ENCODE assay signal across 8 mouse cellular contexts in genomic region chr15:102470605-102471294, GRCm38 (mm10). TPM values are rescaled to one million over a fixed set of nuclear protein-coding genes. Genes with fewer than 3 reads are reported as not detected.
DNase-seq lines count a peak whose midpoint lies in the region; ATAC-seq lines count a peak whose summit lies in the region.

No protein-coding gene starts in this region.

- peak overlapping the region; percentile 86 for H3K4me3 ChIP-seq in embryonic facial prominence, embryonic 13.5 days
- H3K4me3 ChIP-seq in limb, embryonic 13.5 days: peak overlapping the region; percentile 82
- peak overlapping the region; percentile 76 for H3K4me3 ChIP-seq in midbrain, embryonic 14.5 days (replicated peaks; ENCODE audit: low read depth, low read length)

- WGBS in embryonic facial prominence, embryonic 13.5 days: under 1% methylated on average over 46 of the region's 67 CpGs
- under 1% methylated on average over 37 of the region's 67 CpGs for WGBS in limb, embryonic 13.5 days
- under 1% methylated on average over 47 of the region's 67 CpGs for WGBS in midbrain, embryonic 14.5 days

- H3K9ac ChIP-seq in embryonic facial prominence, embryonic 13.5 days: peak overlapping the region; percentile 98
- H3K9ac ChIP-seq in limb, embryonic 13.5 days: peak overlapping the region; percentile 96
- peak overlapping the region; percentile 89 for H3K9ac ChIP-seq in midbrain, embryonic 14.5 days (replicated peaks; ENCODE audit: low read length)

- H3K27ac ChIP-seq in embryonic facial prominence, embryonic 13.5 days: peak overlapping the region; percentile 99
- peak overlapping the region; percentile 98 for H3K27ac ChIP-seq in limb, embryonic 13.5 days
- H3K27ac ChIP-seq in midbrain, embryonic 14.5 days (replicated peaks; ENCODE audit: low read depth, low read length): peak overlapping the region; percentile 95

- ATAC-seq in embryonic facial prominence, embryonic 13.5 days (ENCODE audit: insufficient number of reproducible peaks, insufficient read depth, low FRiP score, low TSS enrichment, low read depth): peak; percentile 53; the same call in 1 of the 2 replicates
- peak; percentile 60 for ATAC-seq in limb, embryonic 13.5 days (ENCODE audit: low FRiP score, low read depth)
- ATAC-seq in midbrain, embryonic 14.5 days (ENCODE audit: low FRiP score, low TSS enrichment): peak; percentile 77

- H3K4me2 ChIP-seq in embryonic facial prominence, embryonic 13.5 days: peak overlapping the region; percentile 73
- peak overlapping the region; percentile 63 for H3K4me2 ChIP-seq in limb, embryonic 13.5 days (replicated peaks)
- H3K4me2 ChIP-seq in midbrain, embryonic 14.5 days (ENCODE audit: low read length): peak overlapping the region; percentile 75

- DNase-seq in 3134 (ENCODE audit: extremely low read depth, insufficient read length, low spot score): peak; percentile 85
- peak; percentile 81 to 89 for DNase-seq in adrenal gland, postnatal 36 days
- DNase-seq in heart, adult 8-10 months (ENCODE audit: low spot score): peak; percentile 67
- DNase-seq in kidney, adult 9 months: peak; percentile 82
- peak; percentile 92 for DNase-seq in midbrain, embryonic 14.5 days
- peak; percentile 63 for DNase-seq in spleen, adult 12 weeks (ENCODE audit: low spot score)

- peaks cover 12% of the 10 kb centered on the region for H3K4me1 ChIP-seq in embryonic facial prominence, embryonic 13.5 days
- H3K4me1 ChIP-seq in limb, embryonic 13.5 days: peaks cover 17% of the 10 kb centered on the region
- H3K4me1 ChIP-seq in midbrain, embryonic 14.5 days (ENCODE audit: control insufficient read depth, insufficient read depth, low read length): peaks cover 10% of the 10 kb centered on the region; the same call in 1 of the 2 replicates

- no peaks in the 10 kb centered on the region for H3K27me3 ChIP-seq in embryonic facial prominence, embryonic 13.5 days
- H3K27me3 ChIP-seq in limb, embryonic 13.5 days: no peaks in the 10 kb centered on the region
- no peaks in the 10 kb centered on the region for H3K27me3 ChIP-seq in midbrain, embryonic 14.5 days (ENCODE audit: control insufficient read depth, insufficient read depth, low read length)

- H3K9me3 ChIP-seq in embryonic facial prominence, embryonic 13.5 days: no peaks in the 10 kb centered on the region
- H3K9me3 ChIP-seq in limb, embryonic 13.5 days: no peaks in the 10 kb centered on the region
- H3K9me3 ChIP-seq in midbrain, embryonic 14.5 days (ENCODE audit: control insufficient read depth, low read length): no peaks in the 10 kb centered on the region

- H3K36me3 ChIP-seq in embryonic facial prominence, embryonic 13.5 days: peaks cover 24% of the 10 kb centered on the region
- peaks cover 23% of the 10 kb centered on the region for H3K36me3 ChIP-seq in limb, embryonic 13.5 days
- H3K36me3 ChIP-seq in midbrain, embryonic 14.5 days (ENCODE audit: control insufficient read depth, insufficient read depth, low read length): peaks cover 26% of the 10 kb centered on the region

RNA-seq across cellular contexts. Expression of gene Pcbp2, which starts 0.4 kb away (rescaled TPM):
- total RNA-seq in adrenal gland, postnatal 36 days (2021): 100 to 1,000 TPM; 724 to 759 TPM
- 262 and 269 TPM in 2 replicates for polyA plus RNA-seq in embryonic facial prominence, embryonic 13.5 days (2015; fragmentation: Nextera tagmentation; extraction: Ambion mirVana)
- 100 to 1,000 TPM; 452 to 509 (median 465) TPM for total RNA-seq in heart, adult 8-10 months (2022)
- 262 and 273 TPM in 2 replicates for polyA plus RNA-seq in limb, embryonic 13.5 days (2015; fragmentation: Nextera tagmentation; extraction: Ambion mirVana)
- 187 TPM in 2 replicates for polyA plus RNA-seq in midbrain, embryonic 14.5 days (2014; fragmentation: Nextera tagmentation; extraction: Ambion mirVana)

RNA-seq across cellular contexts. Expression of gene Prr13, which starts 11.9 kb away (rescaled TPM):
- total RNA-seq in adrenal gland, postnatal 36 days (2021): 100 to 1,000 TPM; 112 to 116 TPM
- 74.8 and 79.2 TPM in 2 replicates for polyA plus RNA-seq in embryonic facial prominence, embryonic 13.5 days (2015; fragmentation: Nextera tagmentation; extraction: Ambion mirVana)
- 10 to 100 TPM; 18.7 to 25.3 (median 22.0) TPM for total RNA-seq in heart, adult 8-10 months (2022)
- polyA plus RNA-seq in limb, embryonic 13.5 days (2015; fragmentation: Nextera tagmentation; extraction: Ambion mirVana): 59.5 and 62.6 TPM in 2 replicates
- polyA plus RNA-seq in midbrain, embryonic 14.5 days (2014; fragmentation: Nextera tagmentation; extraction: Ambion mirVana): 127 and 133 TPM in 2 replicates

RNA-seq across cellular contexts. Expression of gene Amhr2, which starts 25.6 kb away (rescaled TPM):
- total RNA-seq in adrenal gland, postnatal 36 days (2021): 1 to 10 TPM; 1.2 to 2.5 TPM
- not detected in 2 replicates for polyA plus RNA-seq in embryonic facial prominence, embryonic 13.5 days (2015; fragmentation: Nextera tagmentation; extraction: Ambion mirVana)
- under 1 TPM; 0.19 to 1.00 (median 0.63) TPM for total RNA-seq in heart, adult 8-10 months (2022)
- polyA plus RNA-seq in limb, embryonic 13.5 days (2015; fragmentation: Nextera tagmentation; extraction: Ambion mirVana): 0.23 and 0.36 TPM in 2 replicates
- 0.18 and 0.39 TPM in 2 replicates for polyA plus RNA-seq in midbrain, embryonic 14.5 days (2014; fragmentation: Nextera tagmentation; extraction: Ambion mirVana)

RNA-seq across cellular contexts. Expression of gene Gm10337, which starts 32.8 kb away (rescaled TPM):
- total RNA-seq in adrenal gland, postnatal 36 days (2021): not detected
- 5.2 and 9.0 TPM in 2 replicates for polyA plus RNA-seq in embryonic facial prominence, embryonic 13.5 days (2015; fragmentation: Nextera tagmentation; extraction: Ambion mirVana)
- not detected for total RNA-seq in heart, adult 8-10 months (2022)
- 2.5 and 7.5 TPM in 2 replicates for polyA plus RNA-seq in limb, embryonic 13.5 days (2015; fragmentation: Nextera tagmentation; extraction: Ambion mirVana)
- polyA plus RNA-seq in midbrain, embryonic 14.5 days (2014; fragmentation: Nextera tagmentation; extraction: Ambion mirVana): 9.6 TPM in 1 of 2 replicates, not detected in the other

RNA-seq across cellular contexts. Expression of gene Map3k12, which starts 46.1 kb away (rescaled TPM):
- total RNA-seq in adrenal gland, postnatal 36 days (2021): 1 to 10 TPM; 8.0 to 8.9 TPM
- 24.1 and 25.2 TPM in 2 replicates for polyA plus RNA-seq in embryonic facial prominence, embryonic 13.5 days (2015; fragmentation: Nextera tagmentation; extraction: Ambion mirVana)
- 1 to 10 TPM; 1.7 to 2.8 (median 2.3) TPM for total RNA-seq in heart, adult 8-10 months (2022)
- polyA plus RNA-seq in limb, embryonic 13.5 days (2015; fragmentation: Nextera tagmentation; extraction: Ambion mirVana): 22.4 and 24.5 TPM in 2 replicates
- polyA plus RNA-seq in midbrain, embryonic 14.5 days (2014; fragmentation: Nextera tagmentation; extraction: Ambion mirVana): 44.2 and 47.9 TPM in 2 replicates

Comparison
In these comparisons a context has a peak if more than half of its experiments do, and no peak if none do; other contexts are left out.
1. Peak in every context shown above with its lines: DNase-seq, ATAC-seq, H3K4me3 ChIP-seq and H3K27ac ChIP-seq.